Mouse (Mus musculus) kidney, adult 9 months (tissue): ENCODE measurements around the gene 4930451I11Rik.
A peak's percentile ranks its signal among the peaks of the same experiment; 100 is the strongest.

Experiments used
- DNase-seq: peaks from one replicate; pipeline ENCODE4 v3.0.0; 2022

The 4930451I11Rik gene

DNA sequence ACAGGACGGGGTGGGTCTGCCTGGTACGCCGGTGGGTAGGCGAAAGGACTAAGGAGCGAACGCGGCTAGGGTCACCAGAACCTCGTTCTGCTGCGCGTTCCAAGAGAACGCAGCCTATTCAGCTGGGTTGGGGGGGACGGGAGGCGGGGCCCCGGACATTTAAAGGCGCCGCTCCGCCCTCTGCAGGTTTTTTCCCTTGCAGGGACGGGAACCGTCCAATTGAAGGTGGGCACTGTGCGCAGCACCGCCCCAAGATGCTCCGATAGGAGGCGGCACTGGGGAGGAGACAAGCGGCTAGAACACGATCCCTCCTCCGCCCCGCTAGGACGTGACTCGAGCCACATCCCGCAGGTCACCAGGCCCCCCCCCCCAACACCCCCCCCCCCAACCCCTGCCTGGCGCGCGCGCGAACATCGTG lies 32.4 kb downstream of the 4930451I11Rik start:
- peak; percentile 99 for DNase-seq

DNA sequence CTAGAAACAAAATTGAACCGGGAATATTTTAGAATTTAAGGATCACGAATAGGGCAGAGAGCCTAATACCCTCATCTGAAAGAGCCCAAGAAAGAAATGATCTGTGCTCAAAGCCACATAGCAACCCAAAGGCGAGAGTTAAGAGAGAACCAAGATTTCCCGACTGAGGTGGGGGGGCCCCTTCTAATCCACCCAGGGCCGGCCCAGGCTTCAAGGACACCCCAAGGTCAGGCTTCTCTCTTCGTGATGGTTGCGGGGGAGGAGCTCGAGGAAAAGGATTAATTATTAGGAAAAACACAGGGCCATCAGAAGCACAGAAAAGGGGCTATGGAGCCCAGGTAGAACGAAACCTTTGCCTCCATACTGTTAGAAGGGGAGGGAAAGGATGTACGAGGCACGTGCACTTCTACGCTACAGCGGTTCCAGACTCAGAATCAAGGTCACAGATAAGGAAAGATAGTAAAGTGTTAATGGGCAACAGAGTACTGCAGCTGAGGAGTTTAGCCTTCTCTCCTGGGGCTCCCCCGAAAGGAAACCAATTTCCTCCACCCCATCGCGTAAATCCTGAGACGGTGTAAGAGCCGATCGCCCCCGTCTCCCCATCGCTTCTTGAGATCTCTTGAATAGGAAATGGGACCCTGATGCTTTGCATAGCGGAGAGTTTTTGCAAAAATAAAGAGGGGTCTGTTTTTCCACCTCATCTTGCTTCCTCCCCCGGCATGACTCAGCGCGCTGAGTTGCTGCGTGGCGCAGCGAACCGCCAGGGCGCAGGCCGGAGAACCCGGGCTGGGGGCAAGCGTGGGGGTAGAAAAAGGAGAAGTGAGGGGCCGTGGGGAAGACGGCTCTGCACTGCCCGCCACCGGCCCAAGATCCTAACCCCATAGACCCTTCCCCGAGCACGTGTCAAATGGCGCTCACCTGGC lies 33.1 kb downstream of the 4930451I11Rik start:
- DNase-seq: peak; percentile 64

GRCm38 (mm10) chr7:126797411-126798126 lies 33.9 kb downstream of the 4930451I11Rik start, which contains the start of gene Fam57b:
TSS of gene Fam57b (plus strand) at chr7:126797668.
- DNase-seq: no peak

- DNase-seq: no peak
Observed at GRCm38 (mm10) chr7:126796350-126796932, 35.0 kb downstream of the 4930451I11Rik start.

DNA sequence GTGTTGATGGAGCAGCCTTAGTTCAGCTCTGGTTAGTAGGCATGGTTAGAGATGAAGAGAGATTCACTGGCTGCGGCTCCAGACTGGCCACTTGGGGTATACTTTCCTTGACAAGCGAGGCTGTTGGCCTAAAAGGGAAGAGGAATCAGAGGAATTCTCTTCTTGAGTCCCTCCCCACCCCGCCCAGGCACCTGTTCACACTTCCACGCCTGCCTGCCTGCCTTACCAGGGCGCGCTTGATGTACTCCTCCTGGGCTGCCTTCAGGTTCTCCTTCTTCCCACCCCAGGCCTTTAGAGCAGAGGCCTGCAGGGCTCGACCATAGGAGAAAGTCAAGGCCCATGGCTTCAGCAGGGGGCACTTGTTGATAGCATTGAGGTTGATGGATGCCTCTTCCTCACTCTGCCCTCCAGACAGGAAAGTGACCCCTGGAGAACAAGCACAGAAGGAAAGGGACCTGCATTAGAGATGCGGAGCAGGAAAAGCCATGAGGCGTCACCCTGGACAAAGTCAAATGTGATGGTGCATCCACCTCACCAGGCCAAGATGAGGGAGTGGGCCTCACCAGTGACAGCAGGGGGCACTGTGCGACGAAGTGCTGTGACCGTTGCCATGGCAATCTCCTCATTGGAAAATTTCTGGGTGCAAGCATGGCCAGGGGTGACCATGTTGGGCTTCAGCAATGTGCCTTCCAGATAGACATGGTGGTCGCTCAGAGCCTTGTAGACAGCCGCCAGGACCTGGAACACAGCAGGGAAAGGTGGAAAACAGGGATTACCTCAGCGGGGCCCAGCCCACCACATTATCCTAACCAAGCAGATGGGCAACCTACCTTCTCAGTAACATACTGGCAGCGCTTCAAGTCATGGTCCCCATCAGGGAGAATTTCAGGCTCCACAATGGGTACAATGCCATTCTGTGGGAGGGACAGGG lies 35.8 kb downstream of the 4930451I11Rik start:
- DNase-seq: no peak

GRCm38 (mm10) chr7:126794271-126794605 lies 37.2 kb downstream of the 4930451I11Rik start:
- no peak for DNase-seq

DNA sequence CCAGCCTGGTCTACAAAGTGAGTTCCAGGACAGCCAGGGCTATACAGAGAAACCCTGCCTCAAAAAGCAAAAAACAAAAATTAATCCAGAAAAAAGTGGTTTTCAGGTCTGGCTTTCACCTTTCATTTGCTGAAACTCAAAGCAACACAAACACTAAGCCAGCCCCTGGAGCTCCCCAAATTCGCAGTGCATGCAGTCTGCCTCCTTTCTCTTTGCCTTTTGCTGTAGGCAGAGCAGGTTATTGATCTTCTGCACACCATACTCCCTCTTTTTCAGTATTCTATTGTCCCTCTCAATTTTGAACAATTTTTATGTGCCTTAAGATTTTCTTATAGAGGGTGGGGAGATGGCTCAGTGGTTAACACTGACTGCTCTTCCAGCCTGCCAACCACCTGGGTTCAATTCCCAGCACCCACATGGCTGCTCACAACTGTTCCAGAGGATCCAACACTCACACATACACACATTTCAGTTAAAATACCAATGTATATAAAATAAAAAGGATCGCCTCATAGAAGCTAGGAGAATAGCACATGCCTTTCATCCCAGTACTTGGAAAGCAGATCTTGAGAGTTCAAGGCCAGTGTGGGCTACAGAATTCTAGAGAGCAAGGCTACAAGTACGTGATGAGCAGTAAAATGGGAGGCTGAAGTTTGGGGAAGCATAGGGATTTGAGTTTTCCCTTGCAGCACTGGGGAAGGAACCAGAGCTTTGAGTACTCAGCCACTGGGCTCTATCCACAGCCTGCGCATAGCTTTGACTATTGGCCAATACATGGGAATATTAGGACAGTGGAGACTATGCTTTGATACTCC lies 37.8 kb downstream of the 4930451I11Rik start:
- no peak for DNase-seq

- no peak for DNase-seq
Observed at GRCm38 (mm10) chr7:126792721-126793443, 38.6 kb downstream of the 4930451I11Rik start.

DNA sequence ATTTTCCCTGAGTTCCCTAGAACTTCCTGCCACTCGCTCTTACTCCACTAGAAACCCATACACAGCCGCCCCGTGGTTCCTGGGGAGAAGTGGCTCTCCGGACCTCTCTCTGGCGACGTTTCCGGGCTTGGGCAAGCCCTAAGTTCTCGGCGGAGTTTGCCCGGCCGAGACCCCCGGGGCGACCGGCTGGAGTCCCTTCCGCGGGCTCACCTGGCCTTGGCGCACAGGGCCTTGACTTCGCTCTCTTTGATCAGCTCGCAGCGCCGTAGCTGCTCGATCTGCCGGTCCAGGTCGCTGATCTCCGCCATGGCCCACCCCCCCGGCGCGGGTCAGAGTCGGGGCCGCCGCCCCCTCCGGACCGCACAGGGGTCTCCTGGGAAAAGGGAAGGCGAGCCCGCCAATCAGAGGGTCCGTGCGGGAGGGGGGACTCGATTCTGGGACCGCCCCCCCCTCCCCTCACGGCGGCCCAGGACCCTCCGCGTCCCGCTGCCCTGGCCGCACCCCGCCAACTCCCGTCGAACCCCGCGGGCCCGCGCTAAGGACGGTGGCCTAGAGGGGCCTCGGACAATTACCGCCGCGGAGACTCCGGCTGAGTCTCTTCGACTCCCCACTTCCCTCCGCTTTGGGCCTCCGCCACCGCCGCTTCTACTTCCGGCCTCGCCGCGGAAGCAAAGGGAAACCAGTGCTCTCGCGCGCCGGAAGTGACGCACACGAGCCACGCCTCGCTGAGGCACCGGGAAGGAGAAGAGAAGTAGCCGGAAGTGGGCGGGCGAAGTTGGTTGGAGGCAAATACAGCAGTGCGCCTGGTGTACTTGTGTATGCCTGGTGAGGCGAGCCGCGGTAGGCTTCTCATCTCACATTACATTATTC lies 39.4 kb downstream of the 4930451I11Rik start, which contains the start of gene Ppp4c:
TSS of gene Ppp4c (minus strand) at position 646 of the 870 bp plus-strand sequence.
- DNase-seq: peak; percentile 97

DNA sequence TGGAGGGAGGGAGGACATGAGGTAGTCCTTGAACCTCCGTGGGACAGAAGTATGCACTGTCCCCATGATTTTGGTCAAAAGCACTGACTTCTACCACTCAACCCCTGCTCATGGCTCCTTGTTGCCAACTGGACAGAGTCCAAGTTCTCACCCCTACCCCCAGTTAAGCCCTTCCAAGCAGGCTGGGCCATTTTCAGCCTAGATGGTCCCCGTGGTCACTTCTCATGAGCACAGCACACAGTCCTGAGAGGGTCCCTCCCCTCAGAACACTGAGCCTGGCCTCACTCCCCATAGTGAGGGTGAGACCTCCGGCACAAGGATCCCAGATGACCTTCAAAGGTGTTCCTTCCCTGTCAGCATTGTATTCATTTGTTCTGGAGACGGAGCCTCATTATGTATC lies 42.3 kb downstream of the 4930451I11Rik start:
- DNase-seq: no peak

DNA sequence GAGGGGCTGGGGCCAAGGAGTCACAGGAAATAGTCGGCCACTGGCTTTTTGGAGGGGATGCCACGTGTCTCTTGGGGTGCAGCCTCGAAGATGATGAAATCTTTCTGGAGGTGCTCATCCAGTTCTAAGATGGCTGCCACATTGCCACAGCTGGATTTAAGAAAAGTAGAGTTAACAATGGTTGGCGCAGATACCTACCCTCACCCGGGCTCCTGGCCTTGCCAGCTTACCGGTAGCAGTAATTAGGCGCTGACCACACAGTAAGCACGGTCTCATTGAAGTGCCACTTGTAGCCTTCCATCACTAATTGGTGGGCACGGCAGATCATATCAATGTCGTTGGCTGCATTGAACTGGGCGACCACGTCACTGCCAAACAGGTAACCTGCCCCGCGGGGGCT lies 45.3 kb downstream of the 4930451I11Rik start:
- no peak for DNase-seq

GRCm38 (mm10) chr7:126785056-126785455 lies 46.4 kb downstream of the 4930451I11Rik start:
- no peak for DNase-seq

DNA sequence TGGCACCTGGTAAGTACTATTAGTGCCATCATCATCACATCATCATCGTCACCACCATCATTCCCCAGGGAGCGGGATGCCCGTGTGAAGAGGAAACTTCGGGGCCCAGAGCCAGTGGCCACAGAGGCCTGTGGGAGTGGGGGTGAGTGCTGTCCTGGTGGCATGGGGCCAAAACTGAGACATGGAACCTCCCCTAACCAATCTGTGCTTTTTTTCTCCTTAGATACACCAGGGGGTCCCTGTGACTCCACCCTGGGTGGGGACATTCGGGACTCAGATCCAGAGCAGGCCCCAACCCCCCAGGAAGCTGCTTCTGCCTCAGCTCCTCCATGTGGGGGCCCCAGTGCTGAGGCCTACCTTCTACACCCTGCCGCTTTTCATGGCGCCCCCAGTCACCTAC lies 47.0 kb downstream of the 4930451I11Rik start:
- no peak for DNase-seq

- DNase-seq: no peak
Observed at GRCm38 (mm10) chr7:126782693-126783092, 48.7 kb downstream of the 4930451I11Rik start.

GRCm38 (mm10) chr7:126781661-126782370 lies 49.6 kb downstream of the 4930451I11Rik start:
- DNase-seq: no peak

DNA sequence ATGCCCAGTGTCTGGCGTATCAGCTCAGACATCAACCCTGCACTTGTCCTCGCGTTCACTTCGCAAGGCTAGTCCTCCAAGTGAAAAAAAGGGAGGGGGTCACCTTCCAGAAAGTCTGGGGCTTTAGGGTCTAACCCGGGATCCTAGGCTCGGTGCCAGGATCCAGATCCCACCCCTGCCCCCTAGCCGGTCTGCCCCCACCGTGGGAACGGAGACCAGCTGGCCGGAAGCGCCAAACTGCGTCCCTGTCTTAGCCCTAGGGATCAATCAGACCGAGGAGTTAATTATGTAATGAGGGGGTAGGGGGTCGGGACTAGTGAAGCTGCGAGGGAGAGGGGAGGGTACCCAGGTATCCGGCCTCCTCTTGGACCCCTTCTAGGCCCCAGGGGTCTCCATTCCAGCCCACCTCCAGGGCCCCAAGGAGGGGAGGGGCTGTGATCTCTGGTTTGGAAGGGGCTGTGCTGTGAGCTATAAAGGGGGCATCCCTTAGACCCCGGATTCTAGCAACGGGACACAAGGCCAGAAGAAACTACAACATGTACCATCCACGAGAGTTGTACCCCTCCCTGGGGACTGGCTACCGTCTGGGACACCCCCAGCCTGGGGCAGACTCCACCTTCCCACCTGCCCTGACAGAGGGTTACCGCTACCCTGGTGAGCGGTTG lies 50.3 kb downstream of the 4930451I11Rik start, which contains the start of gene Tbx6:
TSS of gene Tbx6 (plus strand) at position 513 of the 665 bp plus-strand sequence.
- no peak for DNase-seq
